Mouse (Mus musculus) hindbrain, embryonic 16.5 days (tissue): ENCODE results near the gene Gria1. TPM values are rescaled to one million over a fixed set of nuclear protein-coding genes. Genes with fewer than 3 reads are reported as not detected.
A peak's percentile ranks its signal among the peaks of the same experiment; 100 is the strongest.

Source experiments
- ATAC-seq: fragments of 200-750 bp; cut with Nextera tagmentation; 2 replicates; pipeline ENCODE4 v1.8.0; 2017; ENCODE audit warnings: moderate TSS enrichment, moderate library complexity
- H3K27ac ChIP-seq: fragments of 300-500 bp; sonication (generic); 2 replicates; pipeline ENCODE4 v1.5.1; 2014; ENCODE audit warnings: low read depth, mild to moderate bottlenecking, control low read depth, low read length, moderate library complexity
- H3K27me3 ChIP-seq: fragments of 300-500 bp; sonication (generic); replicated peaks from 2 replicates; pipeline ENCODE4 v1.6.1; 2014; ENCODE audit warnings: low read length; ENCODE audit not compliant: control insufficient read depth, insufficient read depth
- H3K36me3 ChIP-seq: fragments of 300-500 bp; sonication (generic); 2 replicates; pipeline ENCODE4 v1.6.1; 2014; ENCODE audit warnings: mild to moderate bottlenecking, low read length, moderate library complexity, mixed read lengths; ENCODE audit not compliant: control insufficient read depth, insufficient read depth
- H3K4me1 ChIP-seq: fragments of 300-500 bp; sonication (generic); 2 replicates; pipeline ENCODE4 v1.6.1; 2014; ENCODE audit warnings: low read depth, low read length; ENCODE audit not compliant: control insufficient read depth, insufficient read depth
- H3K4me2 ChIP-seq: fragments of 300-500 bp; sonication (generic); 2 replicates; pipeline ENCODE4 v1.6.1; 2014; ENCODE audit warnings: mild to moderate bottlenecking, low read length, control low read depth, moderate library complexity
- H3K4me3 ChIP-seq: fragments of 300-500 bp; sonication (generic); 2 replicates; pipeline ENCODE4 v1.5.1; 2014; ENCODE audit warnings: mild to moderate bottlenecking, low read length, control low read depth, moderate library complexity
- H3K9ac ChIP-seq: fragments of 300-500 bp; sonication (generic); 2 replicates; pipeline ENCODE4 v1.6.1; 2014; ENCODE audit warnings: low read depth, mild to moderate bottlenecking, control low read depth, low read length, moderate library complexity
- H3K9me3 ChIP-seq: fragments of 300-500 bp; sonication (generic); 2 replicates; pipeline ENCODE4 v1.6.1; 2014; ENCODE audit warnings: mild to moderate bottlenecking, low read length, moderate library complexity; ENCODE audit not compliant: control insufficient read depth
- WGBS: fragments of 180-500 bp; shearing (Covaris S2); extraction: QIAGEN DNeasy Blood & Tissue Kit; methylation state at CpG from one replicate; pipeline ENCODE4 v1.1.7; 2014; 5-methylcytosine and 5-hydroxymethylcytosine counted together
- polyA plus RNA-seq: library from polyadenylated mRNA; unstranded; fragments of >200 nt; fragmentation: Nextera tagmentation; extraction: Ambion mirVana; gene quantifications from 2 replicates; pipeline ENCODE4 v1.2.1, GENCODE M21; 2015

Gene Gria1
- polyA plus RNA-seq = 47.7 and 48.8 TPM in 2 replicates

- no peaks in the 10 kb centered on the region for H3K27me3 ChIP-seq
- no peaks in the 10 kb centered on the region for H3K9me3 ChIP-seq
- H3K27ac ChIP-seq = peak within 1 kb of the TSS; percentile 73
- peak within 1 kb of the TSS; percentile 51 for H3K4me3 ChIP-seq
- peaks cover 11% of the 10 kb centered on the region for H3K4me1 ChIP-seq
- H3K36me3 ChIP-seq = no peaks in the 10 kb centered on the region
- peak within 1 kb of the TSS; percentile 62 for H3K4me2 ChIP-seq
- ATAC-seq = peak; percentile 80
- 13% methylated on average over 6 of the region's 6 CpGs for WGBS
- peak within 1 kb of the TSS; percentile 61 for H3K9ac ChIP-seq
Measured at GRCm38 (mm10) chr11:57011024-57011690, at the start of gene Gria1. Gene Gria1, plus strand, starts transcription at chr11:57011387.

- 86% methylated on average over 3 of the region's 3 CpGs for WGBS
- ATAC-seq = no peak
- H3K9ac ChIP-seq = no peak overlapping the region
Measured at GRCm38 (mm10) chr11:56961751-56962150, 49.4 kb upstream of the Gria1 start.

GRCm38 (mm10) chr11:56972814-56973213, 38.4 kb upstream of the Gria1 start:
- Histone ChIP-seq H3K9ac (no peak overlapping the region), H3K36me3 (no peaks in the 10 kb centered on the region), H3K4me3 (no peak overlapping the region), H3K27ac (no peak overlapping the region), H3K4me1 (no peaks in the 10 kb centered on the region; the same call in 1 of the 2 replicates), H3K9me3 (no peaks in the 10 kb centered on the region), H3K4me2 (no peak overlapping the region), H3K27me3 (no peaks in the 10 kb centered on the region)
- WGBS = 46% methylated on average over 1 of the region's 1 CpGs
- no peak for ATAC-seq

More at GRCm38 (mm10) chr11:56961751-56962150, 49.4 kb upstream of the Gria1 start:
- no peaks in the 10 kb centered on the region for H3K36me3 ChIP-seq
- H3K27ac ChIP-seq = no peak overlapping the region
- no peak overlapping the region for H3K4me3 ChIP-seq
- H3K27me3 ChIP-seq = no peaks in the 10 kb centered on the region
- H3K4me2 ChIP-seq = no peak overlapping the region
- H3K9me3 ChIP-seq = no peaks in the 10 kb centered on the region
- H3K4me1 ChIP-seq = no peaks in the 10 kb centered on the region

GRCm38 (mm10) chr11:56984321-56985000, 26.7 kb upstream of the Gria1 start:
- Histone ChIP-seq H3K4me3 (no peak overlapping the region), H3K4me1 (no peaks in the 10 kb centered on the region), H3K4me2 (no peak overlapping the region), H3K27ac (no peak overlapping the region), H3K27me3 (no peaks in the 10 kb centered on the region), H3K36me3 (no peaks in the 10 kb centered on the region), H3K9me3 (no peaks in the 10 kb centered on the region), H3K9ac (no peak overlapping the region)
- WGBS = 77% methylated on average over 3 of the region's 3 CpGs
- no peak for ATAC-seq

GRCm38 (mm10) chr11:56985457-56985856, 25.7 kb upstream of the Gria1 start:
- ATAC-seq = no peak

GRCm38 (mm10) chr11:56999601-57000001, 11.6 kb upstream of the Gria1 start:
- Histone ChIP-seq H3K36me3 (no peaks in the 10 kb centered on the region), H3K4me2 (no peak overlapping the region), H3K27me3 (no peaks in the 10 kb centered on the region), H3K4me3 (no peak overlapping the region), H3K27ac (no peak overlapping the region), H3K9ac (no peak overlapping the region), H3K9me3 (no peaks in the 10 kb centered on the region), H3K4me1 (no peaks in the 10 kb centered on the region)
- 70% methylated on average over 3 of the region's 3 CpGs for WGBS
- no peak for ATAC-seq

More at GRCm38 (mm10) chr11:56985457-56985856, 25.7 kb upstream of the Gria1 start:
- Histone ChIP-seq H3K36me3 (no peaks in the 10 kb centered on the region), H3K9ac (no peak overlapping the region), H3K27me3 (no peaks in the 10 kb centered on the region), H3K4me2 (no peak overlapping the region), H3K9me3 (no peaks in the 10 kb centered on the region), H3K4me3 (no peak overlapping the region), H3K27ac (no peak overlapping the region), H3K4me1 (no peaks in the 10 kb centered on the region)
- 56% methylated on average over 4 of the region's 4 CpGs for WGBS

GRCm38 (mm10) chr11:57004611-57005010, 6.6 kb upstream of the Gria1 start:
- Histone ChIP-seq H3K4me2 (no peak overlapping the region), H3K27ac (no peak overlapping the region), H3K27me3 (no peaks in the 10 kb centered on the region), H3K36me3 (no peaks in the 10 kb centered on the region), H3K9ac (no peak overlapping the region), H3K4me1 (no peaks in the 10 kb centered on the region), H3K9me3 (no peaks in the 10 kb centered on the region), H3K4me3 (no peak overlapping the region)
- no peak for ATAC-seq
- WGBS = 38% methylated on average over 3 of the region's 3 CpGs

- no peaks in the 10 kb centered on the region for H3K9me3 ChIP-seq
- 75% methylated on average over 7 of the region's 7 CpGs for WGBS
- no peak overlapping the region for H3K4me3 ChIP-seq
- no peaks in the 10 kb centered on the region for H3K4me1 ChIP-seq
- H3K27ac ChIP-seq = no peak overlapping the region
- H3K4me2 ChIP-seq = no peak overlapping the region
- H3K27me3 ChIP-seq = no peaks in the 10 kb centered on the region
- H3K9ac ChIP-seq = no peak overlapping the region
- H3K36me3 ChIP-seq = no peaks in the 10 kb centered on the region
- ATAC-seq = no peak
Measured at GRCm38 (mm10) chr11:57005341-57005740, 5.8 kb upstream of the Gria1 start.

- 95% methylated on average over 4 of the region's 4 CpGs for WGBS
- Histone ChIP-seq H3K4me3 (no peak overlapping the region), H3K4me2 (no peak overlapping the region), H3K4me1 (no peaks in the 10 kb centered on the region), H3K36me3 (no peaks in the 10 kb centered on the region), H3K27ac (no peak overlapping the region), H3K9ac (no peak overlapping the region), H3K9me3 (no peaks in the 10 kb centered on the region), H3K27me3 (no peaks in the 10 kb centered on the region)
- no peak for ATAC-seq
Measured at GRCm38 (mm10) chr11:57007790-57008189, 3.4 kb upstream of the Gria1 start.
